Mouse (Mus musculus) CH12.LX (cell line): ENCODE data around the gene Rplp2. TPM values are rescaled to one million over a fixed set of nuclear protein-coding genes. Genes with fewer than 3 reads are reported as not detected.
A peak's percentile ranks its signal among the peaks of the same experiment; 100 is the strongest.

Experiments used
- DNase-seq: peaks from one replicate; pipeline ENCODE4 v3.0.0-alpha.2; 2013; ENCODE audit errors: extremely low read depth
- H3K27ac ChIP-seq: 2 replicates; pipeline ENCODE4 v1.5.1; 2012; ENCODE audit warnings: low read depth, mild to moderate bottlenecking, control low read depth, moderate library complexity; ENCODE audit not compliant: insufficient read depth
- H3K27me3 ChIP-seq: replicated peaks from 2 replicates; pipeline ENCODE3; 2012; ENCODE audit warnings: inconsistent platforms
- H3K36me3 ChIP-seq, 2 experiments: replicated peaks in 1 of 2; 2 replicates each; pipeline versions ENCODE3 to v1.6.1; 2012; ENCODE audit warnings: inconsistent platforms in 1 of 2, low read length in 1 of 2, mild to moderate bottlenecking in 1 of 2, mixed read lengths in 1 of 2, moderate library complexity in 1 of 2; ENCODE audit not compliant: control insufficient read depth in 1 of 2, insufficient read depth in 1 of 2
- H3K4me1 ChIP-seq, 2 experiments: 2 replicates each; pipeline ENCODE4 v1.6.1; 2012; ENCODE audit warnings: inconsistent platforms in 1 of 2, moderate library complexity in 1 of 2; ENCODE audit not compliant: insufficient read depth in 2 of 2, control insufficient read depth in 1 of 2
- H3K4me2 ChIP-seq: 2 replicates; pipeline ENCODE4 v1.6.1; 2012; ENCODE audit warnings: low read depth, mild to moderate bottlenecking, control low read depth; ENCODE audit not compliant: poor library complexity, insufficient read depth, severe bottlenecking
- H3K4me3 ChIP-seq, 3 experiments: fragments of 150-350 bp in 1 of 3; sonication (generic) in 1 of 3; replicated peaks in 1 of 3; 2 replicates each; pipeline versions ENCODE3 to v1.5.1; 2011 to 2012; ENCODE audit warnings: low read depth in 2 of 3, low read length in 2 of 3, mild to moderate bottlenecking in 2 of 3, moderate library complexity in 2 of 3, control low read depth in 1 of 3, improper control_type of control experiment in 1 of 3, inconsistent platforms in 1 of 3, mixed read lengths in 1 of 3; ENCODE audit not compliant: poor library complexity in 1 of 3
- H3K79me2 ChIP-seq: replicated peaks from 2 replicates; pipeline ENCODE4 v1.6.1; 2012; ENCODE audit warnings: mild to moderate bottlenecking, moderate library complexity; ENCODE audit not compliant: control insufficient read depth, poor library complexity, insufficient read depth, severe bottlenecking; ENCODE audit errors: extremely low read depth
- H3K9ac ChIP-seq: 2 replicates; pipeline ENCODE4 v1.6.1; 2012; ENCODE audit warnings: low read depth, mild to moderate bottlenecking, control low read depth, moderate library complexity; ENCODE audit not compliant: insufficient read depth
- H3K9me3 ChIP-seq: replicated peaks from 2 replicates; pipeline ENCODE3; 2012; ENCODE audit warnings: low read length, inconsistent platforms, mixed read lengths
- BHLHE40 ChIP-seq: IDR thresholded peaks from 2 replicates; pipeline ENCODE4 v1.6.1; 2011; ENCODE audit warnings: mild to moderate bottlenecking, low read depth, low read length, improper control_type of control experiment
- CHD1 ChIP-seq: IDR thresholded peaks from 2 replicates; pipeline ENCODE4 v1.6.1; 2012; ENCODE audit warnings: low read depth, low read length, improper control_type of control experiment, inconsistent platforms
- CHD2 ChIP-seq: IDR thresholded peaks from 2 replicates; pipeline ENCODE4 v1.6.1; 2011; ENCODE audit warnings: low read length, improper control_type of control experiment
- CTCF ChIP-seq, 2 experiments: IDR thresholded peaks in 1 of 2; conservative IDR thresholded peaks in 1 of 2; 2 replicates each; pipeline ENCODE4 v1.5.1; 2011 to 2012; ENCODE audit warnings: low read depth in 2 of 2, low read length in 2 of 2, improper control_type of control experiment in 1 of 2, inconsistent platforms in 1 of 2, mild to moderate bottlenecking in 1 of 2, moderate library complexity in 1 of 2
- MAX ChIP-seq: IDR thresholded peaks from 2 replicates; pipeline ENCODE4 v1.6.1; 2011; ENCODE audit warnings: low read length, improper control_type of control experiment
- MAZ ChIP-seq: IDR thresholded peaks from 2 replicates; pipeline ENCODE4 v1.6.1; 2012; ENCODE audit warnings: low read depth, mild to moderate bottlenecking, inconsistent platforms, low read length, improper control_type of control experiment, moderate library complexity
- MEF2A ChIP-seq: IDR thresholded peaks from 2 replicates; pipeline ENCODE4 v1.6.1; 2014; ENCODE audit warnings: low read depth, mild to moderate bottlenecking, inconsistent platforms, low read length, improper control_type of control experiment, borderline replicate concordance
- MYC ChIP-seq: IDR thresholded peaks from 2 replicates; pipeline ENCODE4 v1.6.1; 2011; ENCODE audit warnings: low read depth, mild to moderate bottlenecking, improper control_type of control experiment, low read length
- PAX5 ChIP-seq: IDR thresholded peaks from 2 replicates; pipeline ENCODE4 v1.6.1; 2012; ENCODE audit warnings: low read length, inconsistent platforms, mixed read lengths
- POLR2A ChIP-seq: IDR thresholded peaks from 2 replicates; pipeline ENCODE4 v1.6.1; 2011; ENCODE audit warnings: low read depth, mild to moderate bottlenecking, improper control_type of control experiment, low read length
- RCOR1 ChIP-seq: conservative IDR thresholded peaks from 2 replicates; pipeline ENCODE4 v1.6.1; 2012; ENCODE audit warnings: low read depth, mild to moderate bottlenecking, inconsistent platforms, low read length, improper control_type of control experiment
- UBTF ChIP-seq: IDR thresholded peaks from 2 replicates; pipeline ENCODE4 v1.6.1; 2012; ENCODE audit warnings: low read depth, mild to moderate bottlenecking, inconsistent platforms, low read length, improper control_type of control experiment, moderate library complexity
- USF1 ChIP-seq: IDR thresholded peaks from 2 replicates; pipeline ENCODE4 v1.6.1; 2014; ENCODE audit warnings: low read depth, mild to moderate bottlenecking, inconsistent platforms, low read length, improper control_type of control experiment
- ZMIZ1 ChIP-seq: IDR thresholded peaks from 2 replicates; pipeline ENCODE4 v1.6.1; 2012; ENCODE audit warnings: low read depth, mild to moderate bottlenecking, inconsistent platforms, low read length, improper control_type of control experiment
- dilution Hi-C: fragments of 300-500 bp; cut with MboI; formaldehyde crosslinking; loops from 2 replicates; pipeline ENCODE4 v1.14.3; 2020; ENCODE audit warnings: low sequenced_read_pairs; ENCODE audit not compliant: extremely low pct_unique_long_range_greater_than_20kb, extremely low pct_ligation_motif_present
- in situ Hi-C: fragments of 300-500 bp; cut with MboI; formaldehyde crosslinking; loops from 3 replicates; pipeline ENCODE4 v1.14.3; 2019; ENCODE audit warnings: low sequenced_read_pairs, low pct_ligation_motif_present, low pct_unique_long_range_greater_than_20kb, mixed read lengths
- polyA plus RNA-seq: library from polyadenylated mRNA; unstranded; fragments of >175 nt; gene quantifications from 2 replicates; pipeline ENCODE4 v1.2.1, GENCODE M21; 2012; ENCODE audit warnings: low read depth; ENCODE audit not compliant: insufficient read length
- total RNA-seq, 2 experiments: library from RNA; depleted of rRNA; stranded (reverse); fragments of 300-350 nt in 1 of 2; fragments of >200 nt in 1 of 2; gene quantifications; 2 replicates each; pipeline ENCODE4 v1.2.3; 2012 to 2014

Rplp2 gene
- total and polyA plus RNA-seq, 3 experiments, result 791 to 3,416 (median 2,025) TPM

DNA sequence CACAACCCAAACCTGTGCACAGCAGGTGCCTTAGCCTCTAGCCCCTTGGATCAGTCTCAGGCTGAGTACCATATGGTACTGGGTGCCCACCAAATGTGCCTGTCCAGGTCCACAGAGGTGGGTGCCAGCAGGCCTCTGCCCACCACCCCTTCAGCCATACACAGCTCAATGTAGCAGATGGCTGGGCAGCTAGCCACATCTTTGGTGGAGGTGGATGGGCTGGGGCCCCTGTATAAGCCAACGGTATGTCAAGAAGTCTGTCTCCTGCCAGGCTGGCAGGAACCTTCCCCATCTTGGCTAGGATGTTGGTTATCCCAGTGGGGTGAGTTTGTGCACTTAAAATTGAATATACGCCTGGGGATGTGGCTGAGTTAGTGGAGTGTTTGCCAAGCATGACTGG is 38.4 kb downstream of the Rplp2 start:
- Histone ChIP-seq H3K27me3 (no peaks in the 10 kb centered on the region), H3K27ac (no peak overlapping the region), H3K4me2 (no peak overlapping the region), H3K36me3 (peaks cover 0 to 55% of the 10 kb centered on the region in 2 experiments), H3K9me3 (no peaks in the 10 kb centered on the region), H3K4me3 (no peak overlapping the region), H3K4me1 (peaks cover 20 to 40% of the 10 kb centered on the region in 2 experiments), H3K79me2 (no peaks in the 10 kb centered on the region), H3K9ac (no peak overlapping the region)
- TF ChIP-seq CHD1 (no peak), MAZ (no peak)
- DNase-seq, result no peak
- dilution Hi-C loops, result no loop called here
- in situ Hi-C loops, result no loop called here

DNA sequence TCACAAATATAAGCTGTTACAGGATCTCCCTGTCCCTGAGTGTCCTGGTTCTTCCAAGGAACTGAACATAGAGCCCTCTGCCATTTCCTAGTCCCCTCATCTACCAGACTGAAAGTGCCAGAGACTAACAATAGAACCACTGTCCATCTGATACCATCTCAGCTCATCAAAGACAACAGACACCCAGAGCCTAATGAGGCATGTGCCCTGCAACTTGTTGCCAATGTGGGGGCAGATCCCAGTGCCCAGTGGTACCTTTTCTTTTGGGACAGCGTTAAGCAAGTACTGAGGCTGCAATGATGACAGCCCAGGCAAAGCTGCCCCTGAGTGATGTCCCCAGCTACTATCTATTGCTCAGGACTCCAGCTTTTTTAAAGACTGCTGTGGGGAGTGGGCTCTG is 39.1 kb downstream of the Rplp2 start:
- Histone ChIP-seq H3K4me2 (no peak overlapping the region), H3K9ac (no peak overlapping the region), H3K36me3 (peaks cover 0 to 61% of the 10 kb centered on the region in 2 experiments), H3K4me1 (peaks cover 17 to 34% of the 10 kb centered on the region in 2 experiments), H3K79me2 (no peaks in the 10 kb centered on the region), H3K27me3 (no peaks in the 10 kb centered on the region), H3K4me3 (no peak overlapping the region), H3K9me3 (no peaks in the 10 kb centered on the region), H3K27ac (no peak overlapping the region)
- no peak for DNase-seq
- TF ChIP-seq ZMIZ1 (no peak), USF1 (no peak), CHD2 (no peak), CTCF (conservative IDR thresholded peaks at IDR 0.05 in 1 of 2, IDR thresholded peaks at IDR 0.05 in 1 of 2; ENCODE audit: low read depth in 2 of 2, low read length in 2 of 2) (no peak), BHLHE40 (no peak), MEF2A (no peak), MAX (no peak), UBTF (no peak)
- dilution Hi-C loops, result no loop called here
- in situ Hi-C loops, result no loop called here

DNA sequence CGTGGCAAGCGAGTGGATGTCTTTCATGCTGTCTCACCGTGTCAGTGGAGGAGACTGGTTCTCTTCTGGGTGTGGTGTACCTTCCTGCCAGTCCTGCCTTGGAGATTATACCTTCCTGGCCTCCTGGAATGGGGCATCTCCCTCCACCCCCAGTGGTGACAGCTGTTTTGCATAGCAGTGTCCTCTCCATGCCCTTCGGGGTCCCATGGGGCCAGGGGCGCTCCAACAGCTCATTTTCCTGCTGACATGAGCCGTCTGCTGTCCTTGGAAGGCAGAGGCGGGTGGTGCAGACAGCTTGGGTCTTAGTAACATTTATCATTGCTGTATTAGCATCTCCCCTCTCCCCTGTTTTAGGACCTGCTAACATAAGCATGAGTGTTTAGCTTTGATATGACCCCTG is 40.0 kb downstream of the Rplp2 start:
- TF ChIP-seq POLR2A (no peak), CHD2 (no peak), MYC (no peak), RCOR1 (no peak), PAX5 (no peak)
- TF ChIP-seq, all 38 proteins: peak for 0
- in situ Hi-C loops (no loop called here), dilution Hi-C loops (no loop called here)
- no peaks in the 10 kb centered on the region for H3K9me3 ChIP-seq
- H3K4me2 ChIP-seq, result no peak overlapping the region
- H3K9ac ChIP-seq, result no peak overlapping the region
- no peak overlapping the region for H3K4me3 ChIP-seq
- DNase-seq, result peak; percentile 27
- H3K27me3 ChIP-seq, result no peaks in the 10 kb centered on the region
- no peak overlapping the region for H3K27ac ChIP-seq
- no peaks in the 10 kb centered on the region for H3K79me2 ChIP-seq
- H3K4me1 ChIP-seq, result peaks cover 17 to 30% of the 10 kb centered on the region in 2 experiments
- H3K36me3 ChIP-seq, result peaks cover 7 to 68% of the 10 kb centered on the region in 2 experiments
